Mouse (Mus musculus) embryonic facial prominence, embryonic 14.5 days (tissue): Measurements from ENCODE around the gene Fkbp11. TPM values are rescaled to one million over a fixed set of nuclear protein-coding genes. Genes with fewer than 3 reads are reported as not detected.

ENCODE experiments used
- ATAC-seq: fragments of 200-750 bp; cut with Nextera tagmentation; 2 replicates; pipeline ENCODE4 v1.8.0; 2017; ENCODE audit warnings: low read depth, moderate number of reproducible peaks, moderate TSS enrichment
- DNase-seq: peaks from one replicate; pipeline ENCODE4 v3.0.0-alpha.2; 2015; ENCODE audit warnings: low spot score
- H3K27ac ChIP-seq: fragments of 300-500 bp; sonication (generic); replicated peaks from 2 replicates; pipeline ENCODE4 v1.5.1; 2014; ENCODE audit warnings: low read depth, mild to moderate bottlenecking, low read length, moderate library complexity
- H3K27me3 ChIP-seq: fragments of 300-500 bp; sonication (generic); replicated peaks from 2 replicates; pipeline ENCODE4 v1.6.1; 2014; ENCODE audit warnings: low read length; ENCODE audit not compliant: control insufficient read depth, insufficient read depth
- H3K36me3 ChIP-seq: fragments of 300-500 bp; sonication (generic); 2 replicates; pipeline ENCODE4 v1.6.1; 2014; ENCODE audit warnings: low read length, mixed read lengths; ENCODE audit not compliant: control insufficient read depth, insufficient read depth
- H3K4me1 ChIP-seq: fragments of 300-500 bp; sonication (generic); 2 replicates; pipeline ENCODE4 v1.6.1; 2014; ENCODE audit warnings: antibody characterized with exemption, low read length; ENCODE audit not compliant: control insufficient read depth, insufficient read depth
- H3K4me2 ChIP-seq: fragments of 300-500 bp; sonication (generic); 2 replicates; pipeline ENCODE4 v1.6.1; 2014; ENCODE audit warnings: low read depth, mild to moderate bottlenecking, low read length, moderate library complexity, mixed read lengths
- H3K4me3 ChIP-seq: fragments of 300-500 bp; sonication (generic); 2 replicates; pipeline ENCODE4 v1.5.1; 2014; ENCODE audit warnings: low read depth, mild to moderate bottlenecking, low read length
- H3K9ac ChIP-seq: fragments of 300-500 bp; sonication (generic); 2 replicates; pipeline ENCODE4 v1.6.1; 2014; ENCODE audit warnings: low read depth, mild to moderate bottlenecking, low read length, moderate library complexity, mixed read lengths
- H3K9me3 ChIP-seq: fragments of 300-500 bp; sonication (generic); 2 replicates; pipeline ENCODE4 v1.6.1; 2016; ENCODE audit warnings: low read length; ENCODE audit not compliant: control insufficient read depth
- WGBS: fragments of 180-500 bp; shearing (Covaris S2); extraction: QIAGEN DNeasy Blood & Tissue Kit; methylation state at CpG from one replicate; pipeline ENCODE4 v1.1.7; 2014; 5-methylcytosine and 5-hydroxymethylcytosine counted together
- polyA plus RNA-seq: library from polyadenylated mRNA; unstranded; fragments of >200 nt; fragmentation: Nextera tagmentation; extraction: Ambion mirVana; gene quantifications from 2 replicates; pipeline ENCODE4 v1.2.1, GENCODE M21; 2014

Fkbp11 gene
- polyA plus RNA-seq, 1 experiment from 2014 or later: 108 TPM

DNA sequence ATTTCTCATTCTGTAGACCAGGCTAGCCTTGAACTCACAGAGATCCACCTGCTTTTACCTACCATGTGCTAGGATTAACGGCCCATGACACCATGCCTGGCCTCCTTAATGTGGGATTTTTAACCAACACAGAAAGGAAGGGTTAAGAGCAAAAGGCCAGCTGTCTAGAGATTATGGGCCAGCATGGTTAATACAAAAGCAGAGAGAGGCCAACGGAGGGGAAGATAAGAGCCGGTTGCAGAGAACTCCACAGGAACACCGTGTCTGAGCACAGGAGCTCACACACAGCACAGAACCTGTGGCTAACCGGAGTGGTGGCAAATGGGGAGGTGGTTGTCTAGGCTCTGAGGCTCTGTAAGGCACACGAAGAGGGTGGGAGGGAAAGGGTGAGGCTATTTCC is 5.4 kb upstream of the Fkbp11 start:
- DNase-seq (no peak), ATAC-seq (no peak)
- Histone ChIP-seq H3K27me3 (no peaks in the 10 kb centered on the region), H3K27ac (no peak overlapping the region), H3K9me3 (no peaks in the 10 kb centered on the region), H3K4me2 (no peak overlapping the region), H3K4me1 (no peaks in the 10 kb centered on the region), H3K36me3 (peaks cover 38% of the 10 kb centered on the region), H3K4me3 (no peak overlapping the region), H3K9ac (no peak overlapping the region)
- WGBS: 80% methylated on average over 6 of the region's 6 CpGs

DNA sequence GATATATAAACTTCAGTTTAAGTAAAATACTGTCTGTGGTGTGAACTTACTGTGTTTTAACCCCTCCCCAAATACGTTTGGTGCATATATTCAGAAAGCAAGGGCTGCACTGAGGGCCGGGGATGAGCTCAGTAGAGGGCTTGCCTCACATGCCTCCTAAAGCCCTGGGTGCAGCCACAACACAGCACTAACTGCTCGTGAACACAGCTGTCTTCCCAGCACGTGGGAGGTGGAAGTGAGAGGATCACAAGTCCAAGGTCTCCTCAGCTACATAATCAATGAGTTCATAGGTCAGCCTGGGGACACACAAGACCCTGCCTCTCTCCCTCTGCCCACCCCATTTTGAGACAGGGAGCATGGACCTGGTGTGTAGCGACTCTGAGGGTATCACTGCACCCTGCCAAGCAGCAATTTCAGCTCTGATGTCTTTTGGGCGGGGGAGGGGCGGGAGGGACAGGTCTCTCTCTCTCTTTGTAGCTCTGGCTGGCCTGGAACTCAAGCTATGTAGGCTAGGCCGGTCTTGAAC is 4.1 kb upstream of the Fkbp11 start:
- no peaks in the 10 kb centered on the region for H3K9me3 ChIP-seq
- peaks cover 25% of the 10 kb centered on the region for H3K36me3 ChIP-seq
- H3K4me2 ChIP-seq: no peak overlapping the region
- no peak overlapping the region for H3K9ac ChIP-seq
- DNase-seq (no peak), ATAC-seq (no peak)
- WGBS: 68% methylated on average over 8 of the region's 8 CpGs
- H3K27ac ChIP-seq: no peak overlapping the region
- no peaks in the 10 kb centered on the region for H3K27me3 ChIP-seq
- peaks cover 3% of the 10 kb centered on the region for H3K4me1 ChIP-seq
- no peak overlapping the region for H3K4me3 ChIP-seq

DNA sequence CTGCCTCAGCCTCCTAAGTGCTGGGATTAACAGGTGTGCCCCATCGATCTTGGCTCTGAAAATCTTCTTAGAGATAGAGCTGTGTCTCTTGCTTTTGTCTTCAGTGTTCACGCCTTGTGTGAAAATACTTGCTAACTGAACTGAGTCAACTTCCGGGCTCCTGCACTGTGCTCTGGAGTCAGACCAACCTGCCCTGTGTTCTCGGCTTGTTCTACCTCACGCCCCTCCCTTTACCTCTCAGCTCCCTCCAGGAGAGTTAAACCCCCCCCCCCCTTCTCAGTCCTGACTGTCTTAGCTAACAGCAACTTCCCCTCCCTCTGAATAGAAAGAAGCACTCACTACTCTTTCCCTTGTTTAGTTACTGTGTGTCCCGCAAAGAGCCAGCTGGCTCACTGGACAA is 2.8 kb upstream of the Fkbp11 start:
- Histone ChIP-seq H3K9ac (no peak overlapping the region), H3K4me1 (peaks cover 8% of the 10 kb centered on the region), H3K36me3 (peaks cover 13% of the 10 kb centered on the region), H3K9me3 (no peaks in the 10 kb centered on the region), H3K4me3 (no peak overlapping the region), H3K4me2 (no peak overlapping the region), H3K27ac (no peak overlapping the region), H3K27me3 (no peaks in the 10 kb centered on the region)
- no peak for DNase-seq
- WGBS: 81% methylated on average over 6 of the region's 6 CpGs
- no peak for ATAC-seq

DNA sequence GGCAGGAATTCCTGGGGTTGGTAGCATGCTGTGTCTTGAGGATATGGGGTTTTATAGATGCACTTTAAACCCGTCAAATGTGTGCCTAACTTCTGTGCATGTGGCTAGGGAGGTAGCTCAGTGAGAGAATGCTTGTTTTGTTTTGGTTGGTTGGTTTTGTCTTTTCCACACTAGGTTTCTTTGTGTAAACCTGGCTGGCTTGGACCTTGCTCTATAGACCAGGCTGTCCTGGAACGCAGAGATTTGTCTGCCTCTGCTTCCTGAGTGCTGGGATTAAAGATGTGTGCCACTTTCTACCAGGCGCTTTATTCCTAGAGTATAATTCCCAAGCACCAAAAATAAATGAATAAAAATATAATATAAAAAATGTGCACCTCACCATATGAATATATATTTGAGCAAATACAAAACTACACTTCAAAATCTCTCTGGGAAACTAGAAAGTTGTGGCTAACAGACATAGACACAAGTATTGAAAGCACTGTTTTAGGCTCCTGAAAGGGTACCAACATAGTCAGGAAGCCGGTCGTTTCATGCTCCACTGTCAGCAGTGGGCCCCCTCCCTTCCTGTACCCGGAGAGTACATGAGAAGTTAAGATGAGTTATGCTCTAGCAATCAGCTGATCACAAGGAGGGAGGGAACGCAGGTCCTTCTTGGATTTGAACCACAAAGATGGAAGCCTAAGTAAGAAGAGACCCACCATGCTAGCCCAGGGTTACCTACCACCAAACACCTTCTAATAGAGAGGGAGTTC is 2.0 kb upstream of the Fkbp11 start:
- Histone ChIP-seq H3K27me3 (no peaks in the 10 kb centered on the region), H3K4me3 (no peak overlapping the region), H3K36me3 (peaks cover 4% of the 10 kb centered on the region; the same call in 1 of the 2 replicates), H3K9me3 (no peaks in the 10 kb centered on the region), H3K9ac (no peak overlapping the region), H3K4me2 (no peak overlapping the region), H3K27ac (no peak overlapping the region), H3K4me1 (peaks cover 8% of the 10 kb centered on the region)
- DNase-seq (no peak), ATAC-seq (no peak)
- 64% methylated on average over 7 of the region's 7 CpGs for WGBS

DNA sequence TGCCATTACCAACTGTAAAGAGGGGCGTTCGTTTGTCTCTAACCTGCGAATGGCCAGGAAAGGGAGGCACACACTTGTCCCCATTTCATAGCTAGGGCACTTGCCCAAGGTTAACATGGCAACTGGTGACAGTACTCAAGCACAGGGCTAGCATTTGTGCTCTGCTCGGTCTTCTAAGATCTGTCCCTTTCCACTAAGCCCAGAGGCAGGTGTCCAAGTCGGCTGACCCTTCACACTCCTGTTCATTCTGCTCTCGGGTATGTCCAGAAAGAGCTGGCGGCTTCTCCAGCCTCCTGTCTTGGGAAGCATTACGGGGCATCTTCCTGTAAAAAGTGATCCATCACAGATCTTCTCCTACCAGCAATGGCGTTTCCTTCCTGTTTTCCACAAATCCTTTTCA is 368 bp upstream of the Fkbp11 start:
- DNase-seq (no peak), ATAC-seq (no peak)
- Histone ChIP-seq H3K9me3 (no peaks in the 10 kb centered on the region), H3K9ac (no peak overlapping the region), H3K4me2 (peak overlapping the region; percentile 98), H3K4me3 (peak overlapping the region; percentile 65), H3K36me3 (no peaks in the 10 kb centered on the region), H3K4me1 (peaks cover 15% of the 10 kb centered on the region), H3K27ac (no peak overlapping the region), H3K27me3 (no peaks in the 10 kb centered on the region)
- WGBS: 31% methylated on average over 9 of the region's 9 CpGs

DNA sequence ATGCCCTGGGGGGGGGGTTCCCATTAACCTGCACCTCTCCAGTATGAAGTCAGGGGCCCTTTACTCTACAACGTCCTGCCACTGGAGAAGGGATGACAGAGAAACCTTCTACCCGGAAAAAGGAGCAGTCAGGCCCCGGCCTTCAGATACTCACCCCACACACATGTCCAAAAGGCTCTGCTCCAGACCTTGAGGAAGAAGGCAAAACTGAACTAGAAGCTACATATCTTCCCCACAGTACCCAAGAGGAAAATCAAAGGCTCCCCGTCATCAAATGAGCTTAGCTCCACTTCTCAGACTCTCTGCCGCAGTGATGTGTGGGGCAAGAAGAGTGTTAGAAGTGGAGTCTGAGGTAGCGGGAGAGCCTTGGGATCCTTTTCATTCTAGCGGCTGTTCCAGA is 1.3 kb downstream of the Fkbp11 start:
- ATAC-seq: no peak
- Histone ChIP-seq H3K27ac (no peak overlapping the region), H3K4me3 (peak overlapping the region; percentile 65), H3K9me3 (no peaks in the 10 kb centered on the region), H3K9ac (peak overlapping the region; percentile 75), H3K36me3 (no peaks in the 10 kb centered on the region), H3K4me1 (peaks cover 15% of the 10 kb centered on the region), H3K27me3 (no peaks in the 10 kb centered on the region), H3K4me2 (peak overlapping the region; percentile 98)
- no peak for DNase-seq
- WGBS: 33% methylated on average over 7 of the region's 7 CpGs

DNA sequence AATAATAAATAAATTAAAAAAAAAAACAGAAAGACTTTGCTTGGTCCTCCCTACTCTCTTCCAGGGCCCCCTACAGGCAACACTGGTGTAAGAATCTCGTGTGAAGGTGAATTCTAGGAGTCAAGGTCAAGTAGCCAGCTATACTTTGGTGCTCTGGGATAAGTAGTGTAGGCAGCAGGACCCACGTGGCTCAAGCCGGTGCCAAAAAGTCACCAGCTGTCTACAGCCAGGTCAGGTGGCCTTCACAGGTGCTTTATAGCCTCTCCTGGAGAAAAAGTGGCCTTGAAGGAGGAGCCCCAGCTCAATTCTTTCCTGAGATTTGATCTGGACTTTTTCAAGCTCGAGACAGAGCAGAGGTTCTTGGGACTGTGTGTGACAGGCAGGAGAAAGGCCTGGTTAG is 1.9 kb downstream of the Fkbp11 start:
- Histone ChIP-seq H3K27ac (no peak overlapping the region), H3K9ac (0 out of 2 replicates have a peak overlapping the region, but pooled peaks have one; percentile 75), H3K4me1 (peaks cover 15% of the 10 kb centered on the region), H3K4me2 (peak overlapping the region; percentile 98), H3K9me3 (no peaks in the 10 kb centered on the region), H3K27me3 (no peaks in the 10 kb centered on the region), H3K36me3 (no peaks in the 10 kb centered on the region), H3K4me3 (no peak overlapping the region)
- no peak for ATAC-seq
- WGBS: 70% methylated on average over 4 of the region's 4 CpGs
- no peak for DNase-seq

DNA sequence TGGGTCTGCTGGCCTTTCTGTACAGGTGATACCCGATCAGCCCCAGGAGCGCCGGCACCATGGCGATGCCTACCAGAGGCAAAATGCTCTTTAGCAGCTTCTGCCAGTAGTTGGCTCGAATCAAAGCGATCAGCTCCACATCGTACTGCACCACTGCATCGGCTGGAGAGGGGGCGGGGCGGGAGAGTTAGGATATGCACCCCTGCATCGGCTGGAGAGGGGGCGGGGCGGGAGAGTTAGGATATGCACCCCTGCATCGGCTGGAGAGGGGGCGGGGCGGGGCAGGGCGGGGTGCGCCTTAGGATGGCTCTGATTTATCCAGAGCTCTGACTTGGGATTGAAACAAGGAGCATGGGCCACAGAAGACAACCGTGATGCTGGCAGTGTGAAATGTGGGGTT is 3.6 kb downstream of the Fkbp11 start:
- Histone ChIP-seq H3K36me3 (no peaks in the 10 kb centered on the region), H3K9me3 (no peaks in the 10 kb centered on the region), H3K27me3 (no peaks in the 10 kb centered on the region), H3K4me3 (no peak overlapping the region), H3K9ac (no peak overlapping the region), H3K27ac (no peak overlapping the region), H3K4me1 (peaks cover 15% of the 10 kb centered on the region), H3K4me2 (peak overlapping the region; percentile 34)
- DNase-seq (no peak), ATAC-seq (no peak)
- 39% methylated on average over 18 of the region's 19 CpGs for WGBS

DNA sequence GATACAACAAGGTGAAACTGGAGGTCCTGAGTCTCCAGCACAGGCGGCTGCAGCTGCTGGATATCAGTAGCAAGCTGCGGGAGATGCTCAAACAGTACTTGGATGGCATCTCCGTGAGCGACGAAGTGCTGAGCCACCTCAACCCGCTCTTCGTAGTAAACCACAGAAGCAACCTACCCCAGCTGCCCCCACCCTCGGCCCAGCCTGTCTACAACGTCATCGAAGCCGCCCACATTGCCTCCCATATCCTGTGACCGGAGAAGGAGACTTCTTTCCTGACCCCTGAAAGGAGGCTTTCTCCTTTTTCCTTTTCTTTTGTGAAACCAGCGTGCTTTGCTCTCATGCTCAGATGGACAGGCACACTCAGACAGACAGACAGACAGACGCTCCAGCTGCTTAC is 5.1 kb downstream of the Fkbp11 start:
- H3K4me2 ChIP-seq: peak overlapping the region; percentile 10; the same call in 1 of the 2 replicates
- no peak for DNase-seq
- 52% methylated on average over 14 of the region's 14 CpGs for WGBS
- H3K9me3 ChIP-seq: no peaks in the 10 kb centered on the region
- no peak overlapping the region for H3K4me3 ChIP-seq
- H3K4me1 ChIP-seq: peaks cover 15% of the 10 kb centered on the region
- no peak overlapping the region for H3K27ac ChIP-seq
- no peaks in the 10 kb centered on the region for H3K36me3 ChIP-seq
- H3K9ac ChIP-seq: no peak overlapping the region
- H3K27me3 ChIP-seq: no peaks in the 10 kb centered on the region
- no peak for ATAC-seq
